Mouse (Mus musculus) spleen, adult 2 months (tissue): Measurements from ENCODE around the gene Crmp1.

Source experiments
- CTCF ChIP-seq: fragments of 200-500 bp; IDR thresholded peaks from 2 replicates; pipeline ENCODE4 v1.5.1; 2011; ENCODE audit warnings: mild to moderate bottlenecking, inconsistent platforms; ENCODE audit not compliant: insufficient read depth, insufficient read length, insufficient replicate concordance; ENCODE audit errors: extremely low read depth
- POLR2A ChIP-seq: fragments of 200-500 bp; IDR thresholded peaks from 2 replicates; pipeline ENCODE4 v1.6.1; 2011; ENCODE audit warnings: low read depth, low read length, inconsistent platforms

DNA sequence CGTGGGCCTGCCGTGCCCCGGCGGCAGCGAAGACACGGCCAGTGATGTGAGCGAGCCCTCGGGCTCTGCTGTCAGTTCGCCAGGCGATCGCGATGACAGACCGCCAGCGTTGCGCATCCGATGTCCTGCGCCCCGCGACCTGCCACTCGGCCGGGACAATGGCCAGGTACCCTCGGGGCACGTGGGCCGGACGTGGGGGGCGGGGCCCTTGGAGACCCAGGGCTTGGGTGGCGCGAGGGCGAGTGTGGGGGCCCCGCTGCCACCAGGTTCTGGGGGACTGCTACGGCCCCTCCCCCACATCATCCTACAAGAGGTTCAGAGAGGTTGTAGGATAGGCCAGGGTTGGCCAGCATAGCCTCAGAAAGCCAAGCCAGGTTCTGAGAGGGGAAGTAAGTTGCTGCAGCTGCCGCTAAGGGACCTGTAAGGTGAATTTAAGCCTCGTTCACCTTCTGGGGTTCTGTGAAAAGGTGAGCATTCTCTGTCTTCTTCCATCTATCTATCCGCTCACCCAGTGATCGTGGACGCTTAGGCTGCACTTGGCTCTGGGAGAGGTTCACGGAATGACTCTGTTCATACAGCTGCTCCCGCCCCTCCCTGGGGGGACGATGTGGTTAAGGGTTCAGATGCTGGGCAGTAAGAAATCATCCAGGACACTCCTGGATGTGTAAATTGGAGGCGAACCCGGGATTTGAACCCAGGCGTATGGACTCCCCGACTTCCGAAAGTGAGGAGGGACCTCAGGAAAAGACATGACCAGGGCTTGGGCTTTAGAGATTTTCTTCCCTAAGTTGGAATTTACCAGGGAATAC, 824 bp downstream of the Crmp1 start:
- no peak for TF ChIP-seq CTCF
- TF ChIP-seq POLR2A: no peak
